Mouse (Mus musculus) liver, adult 2 months (tissue): ENCODE data around the gene Prpsap1.

ENCODE experiments used
- CTCF ChIP-seq: fragments of 200-500 bp; IDR thresholded peaks from 2 replicates; pipeline ENCODE4 v1.5.1; 2011; ENCODE audit warnings: low read depth, low read length, control low read depth
- POLR2A ChIP-seq: fragments of 200-500 bp; IDR thresholded peaks from 2 replicates; pipeline ENCODE4 v1.6.1; 2011; ENCODE audit warnings: low read length, control low read depth; ENCODE audit not compliant: insufficient read depth; ENCODE audit errors: extremely low read depth

GRCm38 (mm10) chr11:116499018-116499417, 5.0 kb upstream of the Prpsap1 start:
- no peak for TF ChIP-seq CTCF
- no peak for TF ChIP-seq POLR2A
